Mouse (Mus musculus) limb, embryonic 14.5 days (tissue): ENCODE results near the gene Armc5. TPM values are rescaled to one million over a fixed set of nuclear protein-coding genes. Genes with fewer than 3 reads are reported as not detected.

Experiments used
- ATAC-seq: fragments of 200-750 bp; cut with Nextera tagmentation; 2 replicates; pipeline ENCODE4 v1.8.0; 2017; ENCODE audit warnings: low read depth, moderate number of reproducible peaks, moderate TSS enrichment; ENCODE audit not compliant: low FRiP score
- DNase-seq: peaks from one replicate; pipeline ENCODE4 v3.0.0-alpha.2; 2015; ENCODE audit warnings: low spot score
- H3K27ac ChIP-seq: fragments of 300-500 bp; sonication (generic); replicated peaks from 2 replicates; pipeline ENCODE4 v1.5.1; 2014; ENCODE audit warnings: low read depth, mild to moderate bottlenecking, low read length, moderate library complexity, mixed read lengths
- H3K27me3 ChIP-seq: fragments of 300-500 bp; sonication (generic); 2 replicates; pipeline ENCODE4 v1.6.1; 2014; ENCODE audit warnings: low read length, mixed read lengths; ENCODE audit not compliant: control insufficient read depth, insufficient read depth
- H3K36me3 ChIP-seq: fragments of 300-500 bp; sonication (generic); 2 replicates; pipeline ENCODE4 v1.6.1; 2014; ENCODE audit warnings: mild to moderate bottlenecking, low read length, moderate library complexity, mixed read lengths; ENCODE audit not compliant: control insufficient read depth, insufficient read depth
- H3K4me1 ChIP-seq: fragments of 300-500 bp; sonication (generic); 2 replicates; pipeline ENCODE4 v1.6.1; 2014; ENCODE audit warnings: antibody characterized with exemption, low read length, mixed read lengths; ENCODE audit not compliant: control insufficient read depth, insufficient read depth
- H3K4me2 ChIP-seq: fragments of 300-500 bp; sonication (generic); replicated peaks from 2 replicates; pipeline ENCODE4 v1.6.1; 2014; ENCODE audit warnings: low read depth, mild to moderate bottlenecking, low read length, moderate library complexity; ENCODE audit not compliant: severe bottlenecking
- H3K4me3 ChIP-seq: fragments of 300-500 bp; sonication (generic); replicated peaks from 2 replicates; pipeline ENCODE4 v1.5.1; 2014; ENCODE audit warnings: low read length
- H3K9ac ChIP-seq: fragments of 300-500 bp; sonication (generic); 2 replicates; pipeline ENCODE4 v1.6.1; 2014; ENCODE audit warnings: mild to moderate bottlenecking, low read depth, low read length, moderate library complexity; ENCODE audit not compliant: severe bottlenecking
- H3K9me3 ChIP-seq: fragments of 300-500 bp; sonication (generic); 2 replicates; pipeline ENCODE4 v1.6.1; 2016; ENCODE audit warnings: low read length; ENCODE audit not compliant: control insufficient read depth
- POLR2A ChIP-seq: fragments of 200-500 bp; IDR thresholded peaks from 2 replicates; pipeline ENCODE4 v1.8.0; 2012; ENCODE audit warnings: inconsistent platforms, mild to moderate bottlenecking, moderate library complexity, borderline replicate concordance; ENCODE audit not compliant: insufficient read depth, insufficient read length; ENCODE audit errors: extremely low read depth
- WGBS: fragments of 180-500 bp; shearing (Covaris S2); extraction: QIAGEN DNeasy Blood & Tissue Kit; methylation state at CpG from one replicate; pipeline ENCODE4 v1.1.7; 2014; 5-methylcytosine and 5-hydroxymethylcytosine counted together
- polyA plus RNA-seq, 2 experiments: library from polyadenylated mRNA; depleted of rRNA in 1 of 2; stranded (reverse) in 1 of 2; unstranded in 1 of 2; fragments of >200 nt; fragmentation: Nextera tagmentation in 1 of 2; extraction: Ambion mirVana in 1 of 2; gene quantifications; 2 replicates each; pipeline versions ENCODE4 v1.2.1 to v1.2.3; 2012 to 2014

The Armc5 gene
- polyA plus RNA-seq, 2 experiments, result 14.5 to 21.2 TPM

DNA sequence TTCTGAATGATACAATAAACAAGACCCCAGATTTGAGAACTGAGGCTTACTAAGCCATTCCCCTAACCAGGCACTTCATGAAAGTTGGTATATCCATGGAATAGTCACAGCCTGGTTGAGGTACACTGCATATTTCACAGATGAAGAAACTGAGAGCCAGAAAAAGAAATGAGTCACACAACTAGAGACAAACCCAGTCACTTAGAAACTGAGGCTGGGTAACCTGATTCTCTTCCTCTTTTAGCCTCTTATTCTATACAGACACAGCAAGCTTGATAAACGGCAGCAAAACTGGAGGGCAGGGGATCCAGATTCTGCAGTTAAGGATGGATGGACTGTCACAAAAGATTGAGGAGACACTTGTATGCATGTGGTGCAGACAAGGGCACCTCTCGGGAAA is 2.3 kb upstream of the Armc5 start:
- ATAC-seq, result no peak

GRCm38 (mm10) chr7:128235481-128235880 is 1.7 kb upstream of the Armc5 start:
- Histone ChIP-seq H3K27me3 (no peaks in the 10 kb centered on the region), H3K4me1 (peaks cover 13% of the 10 kb centered on the region), H3K9ac (no peak overlapping the region), H3K4me2 (no peak overlapping the region), H3K36me3 (peaks cover 10% of the 10 kb centered on the region), H3K9me3 (no peaks in the 10 kb centered on the region), H3K27ac (no peak overlapping the region), H3K4me3 (no peak overlapping the region)
- WGBS, result 100% methylated on average over 1 of the region's 1 CpGs
- no peak for TF ChIP-seq POLR2A
- ATAC-seq (no peak), DNase-seq (no peak)

More for the DNA sequence above, 2.3 kb upstream of the Armc5 start:
- Histone ChIP-seq H3K4me2 (no peak overlapping the region), H3K4me1 (peaks cover 13% of the 10 kb centered on the region), H3K36me3 (0 out of 2 replicates have a peak, but pooled peaks cover 4% of the 10 kb centered on the region), H3K9me3 (no peaks in the 10 kb centered on the region), H3K27me3 (no peaks in the 10 kb centered on the region), H3K27ac (no peak overlapping the region), H3K9ac (no peak overlapping the region), H3K4me3 (no peak overlapping the region)
- TF ChIP-seq POLR2A, result no peak
- no peak for DNase-seq
- 80% methylated on average over 2 of the region's 2 CpGs for WGBS

GRCm38 (mm10) chr7:128236426-128236825 is 716 bp upstream of the Armc5 start:
- Histone ChIP-seq H3K9ac (peak overlapping the region; percentile 84; the same call in 1 of the 2 replicates), H3K36me3 (peaks cover 15% of the 10 kb centered on the region), H3K9me3 (no peaks in the 10 kb centered on the region), H3K4me2 (no peak overlapping the region), H3K4me1 (peaks cover 13% of the 10 kb centered on the region), H3K4me3 (0 out of 2 replicates have a peak overlapping the region, but pooled peaks have one; percentile 74), H3K27ac (no peak overlapping the region), H3K27me3 (no peaks in the 10 kb centered on the region)
- no peak for TF ChIP-seq POLR2A
- ATAC-seq (no peak), DNase-seq (no peak)
- 97% methylated on average over 13 of the region's 13 CpGs for WGBS

DNA sequence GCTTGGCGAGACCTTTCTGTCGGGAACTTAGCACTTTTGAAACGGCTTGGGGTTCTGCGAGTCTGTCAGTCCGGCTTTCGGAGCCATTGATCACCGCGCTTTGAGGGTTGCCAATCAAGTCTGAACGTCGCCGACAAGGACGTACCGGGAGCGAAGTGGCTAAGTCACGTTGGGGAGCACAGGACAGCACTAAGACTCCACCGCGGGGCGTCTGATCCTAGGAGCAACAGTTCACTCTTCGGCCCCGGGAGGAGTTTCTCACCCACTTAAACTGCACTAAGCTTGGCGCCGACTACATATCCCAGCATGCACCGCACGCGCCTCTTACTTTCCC is 418 bp downstream of the Armc5 start:
- Histone ChIP-seq H3K9ac (peak overlapping the region; percentile 84), H3K27me3 (no peaks in the 10 kb centered on the region), H3K4me1 (peaks cover 13% of the 10 kb centered on the region), H3K27ac (peak overlapping the region; percentile 98), H3K4me3 (peak overlapping the region; percentile 74), H3K9me3 (no peaks in the 10 kb centered on the region), H3K4me2 (peak overlapping the region; percentile 69), H3K36me3 (peaks cover 22% of the 10 kb centered on the region)
- TF ChIP-seq POLR2A, result no peak
- WGBS, result under 1% methylated on average over 25 of the region's 25 CpGs
- ATAC-seq (no peak), DNase-seq (no peak)

- peak; percentile 76; the same call in 1 of the 2 replicates for TF ChIP-seq POLR2A
- peak; percentile 100 for DNase-seq
- WGBS, result under 1% methylated on average over 45 of the region's 72 CpGs
- peak within 1 kb of the TSS; percentile 84 for H3K9ac ChIP-seq
- peak within 1 kb of the TSS; percentile 74 for H3K4me3 ChIP-seq
- ATAC-seq, result peak; percentile 92
- H3K4me2 ChIP-seq, result peak within 1 kb of the TSS; percentile 72
- H3K9me3 ChIP-seq, result no peaks in the 10 kb centered on the region
- no peaks in the 10 kb centered on the region for H3K27me3 ChIP-seq
- H3K4me1 ChIP-seq, result peaks cover 13% of the 10 kb centered on the region
- H3K27ac ChIP-seq, result peak within 1 kb of the TSS; percentile 98
- H3K36me3 ChIP-seq, result peaks cover 28% of the 10 kb centered on the region
Measured at GRCm38 (mm10) chr7:128237927-128238778, 1.0 kb downstream of the Armc5 start, which contains the start of gene 9130023H24Rik. 9130023H24Rik (minus strand) TSS chr7:128238031.
